Mouse (Mus musculus): ENCODE data around the gene D030056L22Rik.
A peak's percentile ranks its signal among the peaks of the same experiment; 100 is the strongest.

Gene D030056L22Rik

DNA sequence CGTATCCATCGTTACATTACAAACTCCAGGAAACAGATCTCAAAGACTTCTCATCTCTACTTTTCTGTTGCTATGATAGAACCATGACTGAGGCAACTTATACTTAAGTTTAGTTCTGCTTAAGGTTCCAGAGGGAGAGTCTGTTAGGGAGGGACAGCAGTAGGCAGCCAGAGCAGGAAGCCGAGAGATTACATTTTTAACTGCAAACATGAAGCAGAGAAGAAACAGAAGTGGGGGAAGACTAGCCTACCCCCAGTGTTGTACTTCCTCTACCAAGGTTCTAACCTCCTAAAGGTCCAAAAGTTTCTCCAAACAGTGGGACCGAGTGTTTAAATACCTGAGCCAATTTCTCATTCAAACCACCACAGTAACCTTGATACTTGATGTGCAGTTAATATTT, 22.9 kb downstream of the D030056L22Rik start:
- DNase-seq = no peak

DNA sequence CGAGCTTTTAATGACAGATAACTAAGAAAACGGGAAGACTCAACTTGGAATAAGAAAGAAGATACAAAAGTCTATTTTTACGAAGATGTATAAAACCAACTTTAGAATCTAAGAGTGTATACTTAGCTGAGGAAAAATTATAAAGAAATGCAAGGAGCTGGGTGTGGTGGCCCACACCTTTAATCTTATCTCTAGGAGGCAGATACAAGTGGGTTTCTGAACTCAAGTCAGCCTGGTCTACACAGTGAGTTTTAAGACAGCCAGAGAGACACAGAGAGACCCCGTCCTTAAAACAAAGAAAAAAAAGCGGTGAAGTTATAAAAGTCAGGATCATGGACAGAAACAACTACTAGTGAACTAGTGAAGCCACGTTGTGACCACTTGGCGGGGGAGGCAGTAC, 26.2 kb downstream of the D030056L22Rik start:
- no peak for DNase-seq

DNA sequence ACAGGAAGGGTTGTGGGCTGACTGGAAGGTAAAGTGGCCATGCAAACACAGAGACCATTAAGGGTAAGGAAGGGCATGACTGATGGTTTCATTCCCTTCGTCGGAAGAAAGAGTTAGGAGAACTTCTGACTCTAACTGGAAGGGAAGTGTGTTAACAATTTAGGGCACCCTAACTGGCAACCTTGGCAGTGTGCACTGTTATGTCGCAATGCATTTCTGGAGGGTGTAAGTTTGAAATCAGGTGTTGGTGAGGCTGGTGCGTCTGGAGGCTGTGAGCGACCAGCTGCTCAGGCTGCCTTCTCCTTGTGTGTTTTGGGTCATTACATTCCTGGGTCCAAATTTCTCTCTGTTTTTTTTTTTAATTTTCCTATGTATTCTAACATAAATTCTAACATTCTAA, 31.0 kb downstream of the D030056L22Rik start:
- DNase-seq = peak; percentile 71

DNA sequence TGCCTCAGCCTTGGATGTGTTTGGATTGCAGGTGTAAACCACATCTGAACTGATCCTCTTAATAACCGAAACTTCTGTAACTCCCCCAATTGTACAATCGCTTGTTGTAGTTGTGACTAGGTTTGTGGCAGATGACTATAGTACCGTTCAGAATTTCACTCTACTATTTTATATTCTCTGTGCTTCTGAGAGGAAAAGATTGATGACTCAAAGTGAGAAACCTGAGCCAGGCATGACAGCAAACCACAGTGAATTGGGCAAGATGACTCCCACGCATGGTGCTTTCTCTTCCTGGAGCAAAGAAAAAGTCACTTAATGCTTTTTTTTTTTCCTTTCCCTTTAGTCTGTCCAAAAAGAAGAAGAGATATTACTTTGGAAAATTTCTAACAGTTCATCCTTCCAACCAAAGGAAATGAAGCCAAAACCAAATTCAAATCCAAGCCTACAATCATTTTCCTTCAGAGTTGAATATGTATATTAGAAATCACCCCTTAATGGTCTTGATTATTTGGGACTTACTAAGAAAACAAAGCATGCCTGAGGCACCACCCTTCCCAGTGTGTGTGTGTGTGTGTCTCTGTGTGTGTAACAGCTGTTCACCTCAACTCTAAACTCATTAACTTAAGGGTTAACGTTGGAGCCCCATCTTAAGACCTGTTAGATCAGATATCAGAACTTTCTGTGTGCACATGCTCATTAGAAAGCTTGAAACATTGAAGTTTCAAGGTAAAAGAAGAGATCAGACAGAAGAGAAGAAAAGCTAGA, 33.8 kb downstream of the D030056L22Rik start:
- no peak for DNase-seq

DNA sequence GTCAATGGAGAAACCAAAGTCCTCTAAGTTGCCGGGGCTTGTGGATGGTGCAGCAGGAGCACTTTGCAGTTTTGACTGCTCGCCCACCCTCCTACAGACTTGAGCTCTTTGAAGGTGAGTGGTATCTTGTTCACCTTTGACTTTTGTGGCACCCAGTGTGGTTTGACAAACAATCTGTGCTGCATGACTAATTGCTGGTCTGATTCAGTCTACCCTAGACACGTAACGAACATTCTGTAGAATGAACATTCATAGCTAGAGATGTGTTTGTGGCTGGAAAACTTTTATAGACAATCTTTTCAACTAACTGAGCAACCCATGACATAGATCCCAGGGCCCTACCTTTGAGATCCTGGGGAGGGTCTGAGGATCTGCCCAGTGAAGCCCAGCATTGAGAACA, 34.4 kb downstream of the D030056L22Rik start:
- no peak for DNase-seq

DNA sequence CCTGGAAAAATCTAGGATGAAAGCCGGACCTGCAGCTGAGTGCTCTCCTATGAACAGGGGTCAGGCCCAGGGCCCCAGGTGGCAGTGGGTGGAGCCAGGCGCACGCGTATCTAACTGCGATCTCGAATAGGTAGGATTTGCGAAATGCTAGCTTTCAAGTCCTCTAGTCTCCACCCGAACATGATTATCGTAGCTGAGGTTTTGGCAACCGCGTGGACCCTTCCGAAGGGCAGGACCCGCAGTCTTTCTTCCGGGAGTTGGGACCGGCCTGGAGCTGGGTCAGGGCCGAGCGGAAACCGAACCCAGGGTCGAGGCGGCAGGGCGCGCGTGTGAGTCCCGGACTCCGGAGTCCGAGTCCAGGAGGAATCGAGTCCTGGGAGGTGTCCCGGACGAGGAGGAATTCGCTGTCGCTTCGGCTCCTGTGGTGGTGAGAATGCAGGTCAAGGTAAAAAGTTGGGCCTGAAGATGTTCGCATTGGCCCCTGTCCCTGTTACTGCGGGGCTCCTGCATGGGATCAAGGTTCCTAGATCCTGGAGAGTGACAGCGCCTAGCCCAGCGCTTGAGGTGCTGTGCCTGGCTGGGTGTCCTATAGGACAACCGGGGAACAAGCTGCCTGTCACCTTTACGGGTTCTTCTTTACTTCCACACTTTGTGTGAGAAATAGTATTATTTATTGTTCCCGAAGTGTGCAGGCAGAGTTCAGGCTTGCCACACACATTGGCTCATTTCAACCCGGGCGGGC, 36.8 kb downstream of the D030056L22Rik start, which contains the start of gene Trpm6:
Gene Trpm6, plus strand, starts transcription at position 386 of the 742 bp plus-strand sequence.
- peak; percentile 73 for DNase-seq

DNA sequence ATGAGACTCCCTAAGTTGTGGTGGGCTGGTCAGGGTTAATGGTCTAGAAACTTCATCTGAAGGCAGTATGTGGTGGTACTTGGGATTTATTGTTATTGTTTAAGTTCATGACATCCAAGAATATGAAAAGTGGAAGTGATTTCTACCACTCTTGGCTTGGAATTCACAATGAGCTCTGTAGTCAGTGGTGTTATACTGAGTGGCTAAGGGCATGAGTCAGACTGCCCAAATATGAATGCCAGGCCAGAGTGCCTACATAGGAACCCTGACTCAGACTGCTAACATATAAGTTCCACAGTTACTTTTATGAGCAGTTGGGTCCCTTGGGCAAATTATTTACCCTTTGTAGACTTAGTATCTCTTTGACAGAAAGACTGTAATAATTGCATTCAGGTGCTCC, 44.2 kb downstream of the D030056L22Rik start:
- DNase-seq = peak; percentile 41

DNA sequence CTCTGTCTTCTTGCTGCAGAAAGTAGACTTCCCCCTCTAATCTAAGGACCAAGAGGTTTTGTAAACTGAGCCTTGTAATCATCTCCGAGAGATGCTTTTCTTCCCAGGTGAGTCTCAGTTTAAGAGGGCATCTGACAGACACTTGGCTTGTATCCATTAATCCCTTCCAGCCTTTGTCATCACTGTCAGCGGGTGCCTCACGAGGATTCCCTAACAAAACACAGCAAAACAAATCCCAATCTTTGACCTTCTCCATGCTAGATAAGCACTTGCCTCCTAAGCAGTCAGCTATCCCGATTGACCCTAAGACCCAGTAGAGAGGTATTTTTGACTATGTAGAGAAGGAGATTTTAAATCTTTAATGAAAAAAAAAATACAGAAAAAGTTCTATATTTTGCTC, 44.7 kb downstream of the D030056L22Rik start:
- DNase-seq = no peak

DNA sequence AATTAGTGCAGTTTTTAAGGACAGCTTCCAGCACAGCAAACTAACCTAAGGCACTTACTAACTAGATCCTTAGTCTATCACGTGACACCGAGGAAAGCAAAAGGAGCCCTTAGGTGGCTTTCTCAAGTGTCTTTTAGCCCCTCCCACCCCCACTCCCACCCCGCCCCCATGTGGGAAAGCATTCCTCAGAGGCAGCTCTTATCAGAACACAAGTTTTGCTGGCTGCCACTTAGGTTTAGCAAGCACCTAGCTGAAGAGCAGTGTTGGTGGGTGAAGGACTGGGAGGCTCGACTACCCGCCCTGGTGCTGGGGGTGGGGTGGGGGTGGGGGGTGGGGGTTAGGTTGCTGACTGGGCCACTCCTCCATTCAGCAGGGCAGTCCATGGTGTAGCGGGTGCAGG, 45.3 kb downstream of the D030056L22Rik start:
- DNase-seq = peak; percentile 66

DNA sequence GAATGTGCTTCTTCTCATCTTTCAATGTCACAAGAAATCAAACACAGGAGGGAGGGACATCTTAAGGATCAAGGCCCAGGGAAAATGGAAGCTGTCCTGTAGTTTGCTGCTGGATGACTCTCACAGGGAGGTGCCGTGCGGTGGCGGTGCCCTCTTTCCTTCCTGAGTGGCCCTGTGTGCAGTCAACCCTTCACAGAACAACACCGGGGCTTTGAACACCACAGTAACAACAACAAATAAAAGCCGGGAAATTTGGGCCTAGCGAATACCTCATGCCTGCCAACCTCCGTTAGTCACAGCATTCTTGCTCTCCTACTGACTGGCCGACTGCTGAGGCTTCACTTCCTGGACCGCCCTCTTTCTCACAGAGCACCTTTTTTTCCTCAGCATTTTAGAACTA, 45.9 kb downstream of the D030056L22Rik start:
- peak; percentile 50 for DNase-seq

DNA sequence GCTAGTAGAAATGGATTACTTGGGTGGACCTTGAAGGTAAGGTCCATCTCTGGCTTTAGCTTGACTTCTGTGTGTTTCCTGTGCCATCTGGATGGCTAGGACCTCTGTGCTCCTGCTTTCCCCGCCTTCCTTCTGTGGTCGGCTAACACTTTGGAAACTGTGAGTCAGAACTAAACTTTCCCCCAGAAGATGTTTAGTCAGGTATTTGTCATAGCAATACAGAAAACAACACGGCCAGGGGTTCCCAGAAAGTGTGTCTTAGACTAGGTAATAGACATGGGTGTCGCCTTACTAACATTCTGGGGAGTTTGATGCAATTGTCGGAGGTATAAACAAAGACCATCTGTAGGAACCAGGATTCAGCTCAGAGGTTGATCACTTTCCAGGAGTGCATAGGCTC, 53.4 kb downstream of the D030056L22Rik start:
- no peak for DNase-seq

Data from lung, postnatal 36 days (tissue).